ENCODE assay signal across 28 mouse cellular contexts in genomic region chr14:79241057-79241570, GRCm38 (mm10). TPM values are rescaled to one million over a fixed set of nuclear protein-coding genes. Genes with fewer than 3 reads are reported as not detected.
DNase-seq lines count a peak whose midpoint lies in the region; ATAC-seq and TF ChIP-seq lines count a peak whose summit lies in the region.
"Had no signal": no experiment of that assay in that cellular context is flagged by ENCODE, and none has a peak within 500 bp of the region (broad histone marks: within the 10 kb centered on the region; RNA-seq: fewer than 3 reads in every experiment).

No protein-coding gene starts in this region.

- 0 out of 2 replicates have a peak, but pooled peaks cover 2% of the 10 kb centered on the region for H3K27me3 ChIP-seq in heart, embryonic 15.5 days
- no peaks in the 10 kb centered on the region for H3K27me3 ChIP-seq in heart, adult 2 months (ENCODE audit: control insufficient read depth, insufficient read depth, low read length)
- peaks cover 4% of the 10 kb centered on the region for H3K27me3 ChIP-seq in C2C12 (ENCODE audit: control insufficient read depth, insufficient read depth, insufficient read length)
- no peaks in the 10 kb centered on the region for H3K27me3 ChIP-seq in limb, embryonic 12.5 days
- H3K27me3 ChIP-seq in cerebellum, adult 2 months (ENCODE audit: control insufficient read depth, insufficient read depth, low read length), result no peaks in the 10 kb centered on the region
- H3K27me3 ChIP-seq: limb, embryonic 15.5 days; midbrain, embryonic 12.5 days had no signal

- TF ChIP-seq CTCF in heart, adult 2 months (IDR thresholded peaks at IDR 0.05), result no peak
- no peak for TF ChIP-seq CTCF in C2C12 (IDR thresholded peaks at IDR 0.05; ENCODE audit: control insufficient read depth, insufficient read depth, insufficient read length)
- TF ChIP-seq CTCF in cerebellum, adult 2 months (IDR thresholded peaks at IDR 0.05; ENCODE audit: borderline replicate concordance, insufficient read depth, low read depth, low read length), result no peak

- peaks cover 14% of the 10 kb centered on the region for H3K4me1 ChIP-seq in heart, embryonic 15.5 days (replicated peaks)
- H3K4me1 ChIP-seq in heart, adult 2 months (ENCODE audit: control insufficient read depth, insufficient read depth, low read length), result no peaks in the 10 kb centered on the region
- H3K4me1 ChIP-seq in limb, embryonic 12.5 days (replicated peaks), result peaks cover 19% of the 10 kb centered on the region
- peaks cover 4% of the 10 kb centered on the region for H3K4me1 ChIP-seq in cerebellum, adult 2 months (ENCODE audit: control insufficient read depth, insufficient read depth, low read length)

- ATAC-seq in heart, embryonic 15.5 days (replicated peaks; ENCODE audit: insufficient number of reproducible peaks, insufficient read depth, low FRiP score, low read depth), result peak; percentile 32
- ATAC-seq in limb, embryonic 12.5 days (ENCODE audit: insufficient number of reproducible peaks, insufficient read depth, low FRiP score, low TSS enrichment, low read depth), result peak; percentile 75
- ATAC-seq: CD4-positive, CD25-positive, alpha-beta regulatory T cell, adult 4 months; hindbrain, embryonic 16.5 days; intestine, postnatal 0 days had no signal

- H3ac ChIP-seq in C2C12 (ENCODE audit: control insufficient read depth, insufficient read length, low read depth), result no peak overlapping the region

- no peak overlapping the region for H3K27ac ChIP-seq in heart, embryonic 15.5 days
- H3K27ac ChIP-seq in heart, adult 2 months, result no peak overlapping the region
- H3K27ac ChIP-seq in limb, embryonic 12.5 days, result no peak overlapping the region
- H3K27ac ChIP-seq in cerebellum, adult 2 months (ENCODE audit: insufficient read depth, low read length), result no peak overlapping the region
- H3K27ac ChIP-seq: limb, embryonic 15.5 days; midbrain, embryonic 12.5 days had no signal

- no peak for DNase-seq in heart, adult 2 months
- peak; percentile 13 for DNase-seq in embryo, embryonic 11.5 days (ENCODE audit: low read depth, low spot score)
- DNase-seq in cerebellum, adult 2 months, result no peak
- DNase-seq in gastrocnemius, postnatal 4 days (ENCODE audit: low spot score in 2 of 2), result no peak
- no peak for DNase-seq in right cerebral cortex, adult 18-20 months
- DNase-seq: adrenal gland, adult 8-10 months; cerebellum, postnatal 14 days; heart, postnatal 10 days; kidney, postnatal 25 days; layer of hippocampus, adult 9-11 months; lung, postnatal 4 days; spleen, adult 18-20 months; thymus, adult 2 months had no signal

- H3K79me2 ChIP-seq in heart, adult 2 months (replicated peaks; ENCODE audit: control insufficient read depth, insufficient read depth, low read length), result no peaks in the 10 kb centered on the region
- H3K79me2 ChIP-seq in C2C12 (ENCODE audit: control insufficient read depth, insufficient read depth), result no peaks in the 10 kb centered on the region

- 55% methylated on average over 4 of the region's 4 CpGs for WGBS in heart, embryonic 15.5 days
- WGBS in heart, adult 2 months, result 89% methylated on average over 4 of the region's 4 CpGs
- WGBS in limb, embryonic 12.5 days, result 28% methylated on average over 4 of the region's 4 CpGs
- 98% methylated on average over 4 of the region's 4 CpGs for WGBS in cerebellum, adult 2 months

- no peak overlapping the region for H3K4me3 ChIP-seq in heart, embryonic 15.5 days
- no peak overlapping the region for H3K4me3 ChIP-seq in heart, adult 2 months
- H3K4me3 ChIP-seq in C2C12 (ENCODE audit: insufficient read depth, poor library complexity, severe bottlenecking), result no peak overlapping the region
- H3K4me3 ChIP-seq in limb, embryonic 12.5 days (replicated peaks), result no peak overlapping the region
- H3K4me3 ChIP-seq in cerebellum, adult 2 months (replicated peaks; ENCODE audit: insufficient read depth, low read depth, low read length), result no peak overlapping the region
- H3K4me3 ChIP-seq: limb, embryonic 15.5 days; midbrain, embryonic 12.5 days had no signal

- no peak overlapping the region for H3K4me2 ChIP-seq in heart, embryonic 15.5 days
- H3K4me2 ChIP-seq in limb, embryonic 12.5 days, result no peak overlapping the region
- H3K4me2 ChIP-seq: limb, embryonic 15.5 days; midbrain, embryonic 12.5 days had no signal

- intact Hi-C loops in heart, adult 2 months (cut with DNase I), result no loop called here

- no peak overlapping the region for H3K9ac ChIP-seq in heart, embryonic 15.5 days
- H3K9ac ChIP-seq in heart, adult 2 months (ENCODE audit: low read depth, low read length), result no peak overlapping the region
- no peak overlapping the region for H3K9ac ChIP-seq in limb, embryonic 12.5 days (replicated peaks)
- H3K9ac ChIP-seq: limb, embryonic 15.5 days; midbrain, embryonic 12.5 days had no signal

- no peaks in the 10 kb centered on the region for H3K36me3 ChIP-seq in heart, embryonic 15.5 days
- H3K36me3 ChIP-seq in heart, adult 2 months (ENCODE audit: control insufficient read depth, insufficient read depth, low read length), result no peaks in the 10 kb centered on the region
- H3K36me3 ChIP-seq in C2C12 (ENCODE audit: control insufficient read depth, insufficient read depth), result no peaks in the 10 kb centered on the region
- no peaks in the 10 kb centered on the region for H3K36me3 ChIP-seq in limb, embryonic 12.5 days
- H3K36me3 ChIP-seq: G1E; limb, embryonic 15.5 days; midbrain, embryonic 12.5 days had no signal

- H3K9me3 ChIP-seq in heart, embryonic 15.5 days (replicated peaks), result peaks cover 3% of the 10 kb centered on the region; the same call in 1 of the 2 replicates
- no peaks in the 10 kb centered on the region for H3K9me3 ChIP-seq in limb, embryonic 12.5 days
- H3K9me3 ChIP-seq: G1E; limb, embryonic 15.5 days; midbrain, embryonic 12.5 days had no signal

- TF ChIP-seq EP300 in heart, adult 2 months (IDR thresholded peaks at IDR 0.05; ENCODE audit: insufficient read depth, low read depth, low read length), result no peak

- TF ChIP-seq POLR2A in heart, adult 2 months (IDR thresholded peaks at IDR 0.05; ENCODE audit: insufficient read depth, low read depth, low read length), result no peak
- no peak for TF ChIP-seq POLR2A in cerebellum, adult 2 months (IDR thresholded peaks at IDR 0.05; ENCODE audit: borderline replicate concordance, insufficient read depth, low read length)

- no peaks in the 10 kb centered on the region for H3K79me3 ChIP-seq in C2C12 (ENCODE audit: low read depth)

TF ChIP-seq in C2C12, 6 proteins besides CTCF, POLR2A, EP300 and RAD21:
- no peak for TF ChIP-seq MYOD1 (IDR thresholded peaks at IDR 0.05; ENCODE audit: control insufficient read depth, insufficient read length, low read depth)
- TF ChIP-seq MAX (IDR thresholded peaks at IDR 0.05), result no peak
- no peak for TF ChIP-seq MYOG (IDR thresholded peaks at IDR 0.05; ENCODE audit: control insufficient read depth, extremely low read depth, insufficient read length)
- no peak for TF ChIP-seq FOSL1 (IDR thresholded peaks at IDR 0.05; ENCODE audit: insufficient read depth, low read length, poor library complexity, severe bottlenecking)
- TF ChIP-seq CEBPB (IDR thresholded peaks at IDR 0.05; ENCODE audit: low read depth), result peak; percentile 28
- TF ChIP-seq USF1 (IDR thresholded peaks at IDR 0.05; ENCODE audit: low read depth), result no peak
TF ChIP-seq in C2C12: peak in this region for 1.

RNA-seq across cellular contexts. Expression of gene Zfp957, which starts 6.1 kb away (rescaled TPM):
- polyA plus RNA-seq in heart, embryonic 15.5 days (2015; fragmentation: Nextera tagmentation; extraction: Ambion mirVana), result not detected in 2 replicates
- not detected for total RNA-seq in heart, adult 2 months (2021)
- not detected in 2 replicates for polyA plus RNA-seq in heart, adult 2 months (2012; rRNA removed)
- not detected for polyA plus RNA-seq in C2C12 (2012; fragmentation: generic; extraction: Trizol)
- polyA plus RNA-seq in limb, embryonic 12.5 days (2016; fragmentation: Nextera tagmentation; extraction: Ambion mirVana), result not detected in 2 replicates
- not detected in 2 replicates for polyA plus RNA-seq in cerebellum, adult 2 months (2012; rRNA removed)
- not detected for total RNA-seq in gastrocnemius, postnatal 4 days (2021)
- total RNA-seq: G1E; heart, postnatal 10 days; left cerebral cortex, adult 8-10 months had no signal
- polyA plus RNA-seq: CD4-positive, CD25-positive, alpha-beta regulatory T cell, adult 4 months; forebrain, embryonic 11.5 days; G1E; gonadal fat pad, adult 2 months; hindbrain, embryonic 16.5 days; intestine, postnatal 0 days; limb, embryonic 15.5 days; liver, embryonic 16.5 days; midbrain, embryonic 12.5 days; neural tube, embryonic 11.5 days; stomach, embryonic 14.5 days; thymus, adult 2 months had no signal
